Mouse (Mus musculus) heart, postnatal 0 days (tissue): ENCODE results near the gene Cdon.

Source experiments
- CTCF ChIP-seq: IDR thresholded peaks from 2 replicates; pipeline ENCODE4 v1.5.1; 2016; ENCODE audit warnings: antibody characterized with exemption, control low read depth, low read depth
- EP300 ChIP-seq: IDR thresholded peaks from 2 replicates; pipeline ENCODE4 v1.6.1; 2016; ENCODE audit warnings: antibody characterized with exemption, low read depth

DNA sequence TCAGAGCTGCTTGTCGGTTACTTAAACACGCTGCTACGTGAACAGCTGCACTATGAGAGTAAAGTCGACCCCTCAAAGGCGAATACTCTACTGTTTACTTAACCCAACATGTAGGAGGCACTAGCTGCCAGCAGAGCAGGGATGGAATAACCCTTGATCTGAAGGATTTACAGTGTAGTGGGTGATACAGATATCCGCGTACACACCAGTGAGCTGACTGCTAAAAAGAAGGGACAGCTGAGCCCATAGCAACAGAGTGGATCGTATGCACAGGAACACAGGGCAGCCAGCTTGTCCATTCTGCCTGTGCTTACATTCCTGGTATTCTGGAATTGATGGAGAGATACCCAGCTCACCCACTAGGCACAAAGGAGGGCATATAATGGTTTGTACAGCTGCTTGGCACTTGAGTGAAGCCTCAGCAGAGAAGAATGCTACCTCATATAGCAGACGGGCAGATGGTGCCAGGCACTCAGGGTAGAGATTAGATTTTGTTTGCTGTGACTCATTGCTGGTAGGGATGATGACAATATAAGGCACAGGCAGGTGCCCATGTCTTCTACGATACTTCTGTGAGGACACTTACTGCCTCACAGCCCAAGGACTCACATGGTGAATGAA is 53.3 kb downstream of the Cdon start:
- no peak for TF ChIP-seq EP300
- no peak for TF ChIP-seq CTCF
